Mouse (Mus musculus) NIH3T3 (cell line): ENCODE results near the gene Cdan1.
A peak's percentile ranks its signal among the peaks of the same experiment; 100 is the strongest.

Experiments used
- DNase-seq: peaks from one replicate; pipeline ENCODE4 v3.0.0-alpha.2; 2012; ENCODE audit warnings: low read depth

Cdan1 gene

GRCm38 (mm10) chr2:120745496-120745895 is 104.4 kb downstream of the Cdan1 start:
- DNase-seq = no peak

- no peak for DNase-seq
Measured at GRCm38 (mm10) chr2:120731877-120732530, 117.9 kb downstream of the Cdan1 start.

- peak; percentile 98 for DNase-seq
Measured at GRCm38 (mm10) chr2:120731167-120731862, 118.6 kb downstream of the Cdan1 start.

- peak; percentile 44 for DNase-seq
Measured at GRCm38 (mm10) chr2:120730639-120731166, 119.2 kb downstream of the Cdan1 start.

GRCm38 (mm10) chr2:120729775-120730585 is 119.9 kb downstream of the Cdan1 start:
- peak; percentile 12 for DNase-seq

- DNase-seq = no peak
Measured at GRCm38 (mm10) chr2:120724176-120724575, 125.8 kb downstream of the Cdan1 start.

- DNase-seq = no peak
Measured at GRCm38 (mm10) chr2:120723621-120724020, 126.3 kb downstream of the Cdan1 start.

- no peak for DNase-seq
Measured at GRCm38 (mm10) chr2:120722491-120722890, 127.4 kb downstream of the Cdan1 start.

GRCm38 (mm10) chr2:120721911-120722310 is 128.0 kb downstream of the Cdan1 start:
- no peak for DNase-seq

GRCm38 (mm10) chr2:120720821-120721220 is 129.1 kb downstream of the Cdan1 start:
- no peak for DNase-seq

- DNase-seq = no peak
Measured at GRCm38 (mm10) chr2:120718496-120718895, 131.4 kb downstream of the Cdan1 start.

GRCm38 (mm10) chr2:120713441-120713840 is 136.5 kb downstream of the Cdan1 start:
- no peak for DNase-seq

GRCm38 (mm10) chr2:120710948-120711347 is 139.0 kb downstream of the Cdan1 start:
- no peak for DNase-seq

- no peak for DNase-seq
Measured at GRCm38 (mm10) chr2:120710154-120710553, 139.8 kb downstream of the Cdan1 start.

GRCm38 (mm10) chr2:120707041-120707440 is 142.9 kb downstream of the Cdan1 start:
- DNase-seq = no peak

- no peak for DNase-seq
Measured at GRCm38 (mm10) chr2:120702675-120703074, 147.3 kb downstream of the Cdan1 start.

- no peak for DNase-seq
Measured at GRCm38 (mm10) chr2:120700379-120700885, 149.5 kb downstream of the Cdan1 start.

GRCm38 (mm10) chr2:120697767-120698166 is 152.2 kb downstream of the Cdan1 start:
- no peak for DNase-seq

- DNase-seq = peak; percentile 6
Measured at GRCm38 (mm10) chr2:120681151-120681550, 168.8 kb downstream of the Cdan1 start.

GRCm38 (mm10) chr2:120670253-120670652 is 179.7 kb downstream of the Cdan1 start:
- peak; percentile 60 for DNase-seq

GRCm38 (mm10) chr2:120667446-120667845 is 182.5 kb downstream of the Cdan1 start:
- no peak for DNase-seq
